Mouse (Mus musculus): Measurements from ENCODE around the gene Ccne1.

DNA sequence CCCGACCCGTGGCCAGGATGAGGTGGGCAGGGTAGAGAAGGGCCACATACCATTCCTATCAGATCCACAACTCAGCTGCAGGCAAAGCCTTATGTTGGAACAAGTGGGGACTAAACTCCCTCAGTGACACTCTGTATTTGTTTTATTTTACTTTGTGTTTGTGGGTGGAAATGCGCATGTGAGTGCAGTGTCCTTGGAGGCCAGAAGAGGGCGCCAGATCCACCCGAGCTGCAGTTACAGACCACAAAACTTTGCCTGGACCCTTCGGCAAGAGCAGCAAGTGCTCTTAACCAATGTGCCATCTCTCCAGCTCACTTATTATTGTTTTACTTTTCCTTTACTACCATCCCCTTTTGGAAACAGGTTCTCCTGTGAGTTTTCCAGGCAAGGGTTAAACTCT lies 40.1 kb upstream of the Ccne1 start:
- TF ChIP-seq CHD2 (IDR thresholded peaks at IDR 0.05; ENCODE audit: low read depth, low read length): no peak
- TF ChIP-seq ZNF384 (IDR thresholded peaks at IDR 0.05; ENCODE audit: low read depth, low read length): no peak

All from ES-E14 (cell line).